Mouse (Mus musculus): ENCODE results near the gene Opn1sw.
"Not testable (repeated sequence)": the region's sequence is repeated elsewhere in the genome, so short reads cannot be mapped to it uniquely, and the experiment has no call there.

GRCm38 (mm10) chr6:29391241-29391640 lies 3.0 kb upstream of the Opn1sw start:
- TF ChIP-seq POLR2A (IDR thresholded peaks at IDR 0.05; ENCODE audit: insufficient read depth, low read length); CTCF (IDR thresholded peaks at IDR 0.05; ENCODE audit: low read depth, low read length); EP300 (IDR thresholded peaks at IDR 0.05; ENCODE audit: insufficient read depth, low read depth, low read length): not testable (repeated sequence)
